Mouse (Mus musculus): ENCODE data around the gene Wdr45.

DNA sequence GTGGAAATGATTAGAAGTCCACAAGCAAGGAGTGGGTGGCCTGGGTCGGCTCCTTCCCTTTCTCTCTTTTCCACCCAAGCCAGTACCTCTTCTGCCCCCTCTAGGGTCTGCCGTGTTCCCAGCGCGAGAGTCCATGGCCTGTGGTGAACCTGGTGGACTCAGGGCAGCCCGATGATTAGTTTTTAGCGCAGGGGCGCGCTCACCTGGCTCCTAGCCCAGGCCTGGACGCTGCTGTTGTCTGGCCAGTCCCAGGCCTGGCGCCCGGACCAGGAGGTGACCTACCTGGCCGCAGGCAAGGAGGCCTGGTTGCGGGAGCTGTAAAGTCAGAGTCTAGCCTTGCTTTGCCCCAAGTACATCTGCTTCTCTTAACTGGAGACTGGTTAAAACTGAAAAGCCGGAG is 33.3 kb upstream of the Wdr45 start, which contains the start of gene Magix:
- TF ChIP-seq GATA1 (IDR thresholded peaks at IDR 0.05; ENCODE audit: borderline replicate concordance, low read length) = no peak
- TF ChIP-seq FLI1 (IDR thresholded peaks at IDR 0.05; ENCODE audit: low read length) = no peak
